Mouse (Mus musculus) kidney, adult 10 weeks (tissue): ENCODE measurements around the gene Esx1. TPM values are rescaled to one million over a fixed set of nuclear protein-coding genes. Genes with fewer than 3 reads are reported as not detected.

ENCODE experiments used
- polyA plus RNA-seq: library from polyadenylated mRNA; stranded (reverse); fragments of 350-450 nt; fragmentation: Illumina TruSeq; extraction: RNeasy Lipid Tissue Mini Kit (QIAGEN cat#74804); gene quantifications from one replicate; pipeline ENCODE4 v1.2.3, GENCODE M21; 2014; ENCODE audit warnings: low read depth, low replicate concordance

The Esx1 gene
- polyA plus RNA-seq = not detected

DNA sequence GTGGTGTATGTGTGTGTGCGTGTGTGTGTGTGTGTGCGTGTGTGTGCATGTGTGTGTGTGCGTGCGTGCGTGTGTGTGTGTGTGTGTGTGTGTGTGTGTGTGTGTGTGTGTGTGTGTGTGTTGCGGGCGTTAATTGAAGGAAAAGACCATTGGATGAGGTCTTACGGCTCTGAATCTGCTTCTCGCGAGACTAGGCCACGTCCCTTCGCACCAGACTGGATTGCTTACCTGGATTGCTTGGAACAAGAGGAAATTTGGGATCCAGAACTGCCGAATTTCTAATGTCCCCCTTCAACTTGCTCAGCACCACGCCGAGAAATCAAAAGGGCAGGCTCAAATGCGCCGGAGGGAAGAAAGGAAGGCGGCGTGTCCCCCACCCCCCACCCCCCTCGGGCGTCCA, at the start of gene Esx1:
Gene Esx1, minus strand, starts transcription at position 366 of the 400 bp plus-strand sequence.

Other genes starting within 250 kb of the Esx1 start
- gene H2bfm, start 194.8 kb downstream of the Esx1 start, polyA plus RNA-seq = not detected
- 108 TPM for gene Tmsb15b2, start 146.6 kb downstream of the Esx1 start, polyA plus RNA-seq
- 20.0 TPM for gene Tmsb15l, start 145.2 kb downstream of the Esx1 start, polyA plus RNA-seq
- 27.9 TPM for gene Tmsb15b1, start 145.2 kb downstream of the Esx1 start, polyA plus RNA-seq
- gene Zcchc18, start 128.9 kb downstream of the Esx1 start, polyA plus RNA-seq = 0.93 TPM
- gene Slc25a53, start 83.8 kb downstream of the Esx1 start, polyA plus RNA-seq = 4.4 TPM
- 17.3 TPM for gene Fam199x, start 72.5 kb downstream of the Esx1 start, polyA plus RNA-seq